Mouse (Mus musculus) kidney, embryonic 15.5 days (tissue): ENCODE measurements at regions not wholly inside any gene's neighbourhood (a gene's known extent, or its start where the extent isn't known, plus 50 kb on each side); places are given as distances from the start of the nearest gene placed in this dataset.

Experiments
- ATAC-seq: fragments of 200-750 bp; cut with Nextera tagmentation; replicated peaks from 2 replicates; pipeline ENCODE4 v1.8.0; 2017; ENCODE audit warnings: moderate TSS enrichment; ENCODE audit not compliant: low FRiP score
- H3K27ac ChIP-seq: fragments of 300-500 bp; sonication (generic); 2 replicates; pipeline ENCODE4 v1.5.1; 2015; ENCODE audit warnings: mild to moderate bottlenecking, inconsistent platforms
- H3K27me3 ChIP-seq: fragments of 300-500 bp; sonication (generic); 2 replicates; pipeline ENCODE4 v1.6.1; 2015; ENCODE audit warnings: inconsistent platforms
- H3K36me3 ChIP-seq: fragments of 300-500 bp; sonication (generic); 2 replicates; pipeline ENCODE4 v1.6.1; 2015; ENCODE audit warnings: inconsistent platforms
- H3K4me1 ChIP-seq: fragments of 300-500 bp; sonication (generic); 2 replicates; pipeline ENCODE4 v1.6.1; 2015; ENCODE audit warnings: inconsistent platforms
- H3K4me2 ChIP-seq: fragments of 300-500 bp; sonication (generic); 2 replicates; pipeline ENCODE4 v1.6.1; 2015; ENCODE audit warnings: moderate library complexity, mild to moderate bottlenecking, inconsistent platforms
- H3K4me3 ChIP-seq: fragments of 300-500 bp; sonication (generic); replicated peaks from 2 replicates; pipeline ENCODE4 v1.5.1; 2015; ENCODE audit warnings: mild to moderate bottlenecking, inconsistent platforms
- H3K9ac ChIP-seq: fragments of 300-500 bp; sonication (generic); 2 replicates; pipeline ENCODE4 v1.6.1; 2015; ENCODE audit warnings: mild to moderate bottlenecking, inconsistent platforms
- H3K9me3 ChIP-seq: fragments of 300-500 bp; sonication (generic); replicated peaks from 2 replicates; pipeline ENCODE4 v1.6.1; 2016; ENCODE audit warnings: inconsistent platforms
- WGBS: fragments of 180-500 bp; shearing (Covaris S2); methylation state at CpG from one replicate; pipeline ENCODE4 v1.1.7; 2015; ENCODE audit warnings: mixed read lengths; 5-methylcytosine and 5-hydroxymethylcytosine counted together

GRCm38 (mm10) chr8:89871966-89872365 is 476.2 kb downstream of the Tox3 start:
- H3K9me3 ChIP-seq = no peaks in the 10 kb centered on the region
- no peaks in the 10 kb centered on the region for H3K36me3 ChIP-seq
- H3K4me3 ChIP-seq = no peak overlapping the region
- H3K27ac ChIP-seq = no peak overlapping the region
- WGBS = 81% methylated on average over 5 of the region's 5 CpGs
- no peaks in the 10 kb centered on the region for H3K4me1 ChIP-seq
- no peak for ATAC-seq
- no peak overlapping the region for H3K4me2 ChIP-seq
- H3K9ac ChIP-seq = no peak overlapping the region
- H3K27me3 ChIP-seq = no peaks in the 10 kb centered on the region

- H3K36me3 ChIP-seq = no peaks in the 10 kb centered on the region
- 93% methylated on average over 3 of the region's 3 CpGs for WGBS
- H3K4me2 ChIP-seq = no peak overlapping the region
- H3K27me3 ChIP-seq = no peaks in the 10 kb centered on the region
- H3K4me1 ChIP-seq = no peaks in the 10 kb centered on the region
- no peaks in the 10 kb centered on the region for H3K9me3 ChIP-seq
- ATAC-seq = no peak
- H3K27ac ChIP-seq = no peak overlapping the region
- no peak overlapping the region for H3K9ac ChIP-seq
- H3K4me3 ChIP-seq = no peak overlapping the region
Measured at GRCm38 (mm10) chr8:89859813-89860212, 488.3 kb downstream of the Tox3 start.

- 79% methylated on average over 7 of the region's 7 CpGs for WGBS
- H3K36me3 ChIP-seq = no peaks in the 10 kb centered on the region
- H3K4me3 ChIP-seq = no peak overlapping the region
- H3K4me2 ChIP-seq = no peak overlapping the region
- no peaks in the 10 kb centered on the region for H3K27me3 ChIP-seq
- H3K9ac ChIP-seq = no peak overlapping the region
- ATAC-seq = no peak
- no peak overlapping the region for H3K27ac ChIP-seq
- no peaks in the 10 kb centered on the region for H3K4me1 ChIP-seq
- no peaks in the 10 kb centered on the region for H3K9me3 ChIP-seq
Measured at GRCm38 (mm10) chr8:89858706-89859385, 489.3 kb downstream of the Tox3 start.

GRCm38 (mm10) chr8:89855556-89855955 is 492.6 kb downstream of the Tox3 start:
- Histone ChIP-seq H3K9me3 (no peaks in the 10 kb centered on the region), H3K36me3 (no peaks in the 10 kb centered on the region), H3K27me3 (no peaks in the 10 kb centered on the region), H3K4me3 (no peak overlapping the region), H3K27ac (no peak overlapping the region), H3K4me1 (no peaks in the 10 kb centered on the region), H3K9ac (no peak overlapping the region), H3K4me2 (no peak overlapping the region)
- no peak for ATAC-seq
- 90% methylated on average over 5 of the region's 5 CpGs for WGBS

- Histone ChIP-seq H3K9ac (no peak overlapping the region), H3K36me3 (no peaks in the 10 kb centered on the region), H3K4me2 (no peak overlapping the region), H3K9me3 (no peaks in the 10 kb centered on the region), H3K27me3 (no peaks in the 10 kb centered on the region), H3K4me3 (no peak overlapping the region), H3K27ac (no peak overlapping the region), H3K4me1 (no peaks in the 10 kb centered on the region)
- WGBS = 55% methylated on average over 3 of the region's 3 CpGs
- no peak for ATAC-seq
Measured at GRCm38 (mm10) chr8:89850209-89850796, 497.8 kb downstream of the Tox3 start.

GRCm38 (mm10) chr8:89849416-89850208 is 498.5 kb downstream of the Tox3 start:
- Histone ChIP-seq H3K27me3 (no peaks in the 10 kb centered on the region), H3K36me3 (no peaks in the 10 kb centered on the region), H3K9ac (no peak overlapping the region), H3K4me3 (no peak overlapping the region), H3K4me2 (no peak overlapping the region), H3K4me1 (no peaks in the 10 kb centered on the region), H3K27ac (no peak overlapping the region), H3K9me3 (no peaks in the 10 kb centered on the region)
- ATAC-seq = no peak
- 71% methylated on average over 7 of the region's 7 CpGs for WGBS

- no peaks in the 10 kb centered on the region for H3K4me1 ChIP-seq
- H3K27me3 ChIP-seq = no peaks in the 10 kb centered on the region
- no peak overlapping the region for H3K4me3 ChIP-seq
- H3K27ac ChIP-seq = no peak overlapping the region
- 80% methylated on average over 5 of the region's 5 CpGs for WGBS
- no peaks in the 10 kb centered on the region for H3K36me3 ChIP-seq
- H3K4me2 ChIP-seq = no peak overlapping the region
- no peaks in the 10 kb centered on the region for H3K9me3 ChIP-seq
- ATAC-seq = no peak
- no peak overlapping the region for H3K9ac ChIP-seq
Measured at GRCm38 (mm10) chr8:89838494-89838893, 509.6 kb downstream of the Tox3 start.

GRCm38 (mm10) chr8:89833715-89834114 is 514.4 kb downstream of the Tox3 start:
- Histone ChIP-seq H3K27ac (no peak overlapping the region), H3K4me1 (no peaks in the 10 kb centered on the region), H3K9me3 (no peaks in the 10 kb centered on the region), H3K27me3 (no peaks in the 10 kb centered on the region), H3K36me3 (no peaks in the 10 kb centered on the region), H3K4me2 (no peak overlapping the region), H3K4me3 (no peak overlapping the region), H3K9ac (no peak overlapping the region)
- 74% methylated on average over 4 of the region's 4 CpGs for WGBS
- no peak for ATAC-seq

- Histone ChIP-seq H3K9ac (no peak overlapping the region), H3K9me3 (no peaks in the 10 kb centered on the region), H3K36me3 (no peaks in the 10 kb centered on the region), H3K27ac (no peak overlapping the region), H3K4me2 (no peak overlapping the region), H3K4me1 (no peaks in the 10 kb centered on the region), H3K4me3 (no peak overlapping the region), H3K27me3 (no peaks in the 10 kb centered on the region)
- no peak for ATAC-seq
- 48% methylated on average over 3 of the region's 3 CpGs for WGBS
Measured at GRCm38 (mm10) chr8:89824586-89824985, 523.6 kb downstream of the Tox3 start.

- Histone ChIP-seq H3K27me3 (no peaks in the 10 kb centered on the region), H3K4me3 (no peak overlapping the region), H3K9ac (no peak overlapping the region), H3K4me1 (no peaks in the 10 kb centered on the region), H3K36me3 (no peaks in the 10 kb centered on the region), H3K9me3 (no peaks in the 10 kb centered on the region), H3K4me2 (no peak overlapping the region), H3K27ac (no peak overlapping the region)
- ATAC-seq = no peak
Measured at GRCm38 (mm10) chr8:89823631-89824030, 524.5 kb downstream of the Tox3 start.

- Histone ChIP-seq H3K4me1 (no peaks in the 10 kb centered on the region), H3K27ac (no peak overlapping the region), H3K36me3 (no peaks in the 10 kb centered on the region), H3K4me3 (no peak overlapping the region), H3K9me3 (no peaks in the 10 kb centered on the region), H3K9ac (no peak overlapping the region), H3K27me3 (no peaks in the 10 kb centered on the region), H3K4me2 (no peak overlapping the region)
- ATAC-seq = no peak
- 76% methylated on average over 4 of the region's 4 CpGs for WGBS
Measured at GRCm38 (mm10) chr8:89812036-89812711, 536.0 kb downstream of the Tox3 start.

- peaks cover 34% of the 10 kb centered on the region for H3K4me1 ChIP-seq
- no peaks in the 10 kb centered on the region for H3K9me3 ChIP-seq
- peaks cover under 1% of the 10 kb centered on the region; the same call in 1 of the 2 replicates for H3K27me3 ChIP-seq
- H3K9ac ChIP-seq = no peak overlapping the region
- no peak overlapping the region for H3K4me2 ChIP-seq
- H3K27ac ChIP-seq = no peak overlapping the region
- no peak for ATAC-seq
- H3K4me3 ChIP-seq = no peak overlapping the region
- WGBS = 78% methylated on average over 10 of the region's 10 CpGs
- no peaks in the 10 kb centered on the region for H3K36me3 ChIP-seq
Measured at GRCm38 (mm10) chr8:89788296-89788695, 559.8 kb downstream of the Tox3 start.
